Mouse (Mus musculus) neural tube, embryonic 15.5 days (tissue): Measurements from ENCODE around the gene Lins1. TPM values are rescaled to one million over a fixed set of nuclear protein-coding genes. Genes with fewer than 3 reads are reported as not detected.

Experiments
- ATAC-seq: fragments of 200-750 bp; cut with Nextera tagmentation; 2 replicates; pipeline ENCODE4 v1.8.0; 2017; ENCODE audit warnings: mild to moderate bottlenecking, moderate TSS enrichment, moderate library complexity; ENCODE audit not compliant: low FRiP score
- H3K27ac ChIP-seq: fragments of 300-500 bp; sonication (generic); replicated peaks from 2 replicates; pipeline ENCODE4 v1.5.1; 2015; ENCODE audit warnings: mild to moderate bottlenecking, inconsistent platforms
- H3K27me3 ChIP-seq: fragments of 300-500 bp; sonication (generic); replicated peaks from 2 replicates; pipeline ENCODE4 v1.6.1; 2015; ENCODE audit warnings: inconsistent platforms
- H3K36me3 ChIP-seq: fragments of 300-500 bp; sonication (generic); 2 replicates; pipeline ENCODE4 v1.6.1; 2015; ENCODE audit warnings: inconsistent platforms
- H3K4me1 ChIP-seq: fragments of 300-500 bp; sonication (generic); 2 replicates; pipeline ENCODE4 v1.6.1; 2015; ENCODE audit warnings: inconsistent platforms
- H3K4me2 ChIP-seq: fragments of 300-500 bp; sonication (generic); 2 replicates; pipeline ENCODE4 v1.6.1; 2015; ENCODE audit warnings: inconsistent platforms, mild to moderate bottlenecking, moderate library complexity
- H3K4me3 ChIP-seq: fragments of 300-500 bp; sonication (generic); replicated peaks from 2 replicates; pipeline ENCODE4 v1.5.1; 2015; ENCODE audit warnings: mild to moderate bottlenecking, inconsistent platforms
- H3K9ac ChIP-seq: fragments of 300-500 bp; sonication (generic); replicated peaks from 2 replicates; pipeline ENCODE4 v1.6.1; 2015; ENCODE audit warnings: mild to moderate bottlenecking, inconsistent platforms
- H3K9me3 ChIP-seq: fragments of 300-500 bp; sonication (generic); replicated peaks from 2 replicates; pipeline ENCODE4 v1.6.1; 2016; ENCODE audit warnings: inconsistent platforms
- WGBS: fragments of 180-500 bp; shearing (Covaris S2); methylation state at CpG from one replicate; pipeline ENCODE4 v1.1.7; 2015; ENCODE audit warnings: mixed read lengths; 5-methylcytosine and 5-hydroxymethylcytosine counted together
- polyA plus RNA-seq: library from polyadenylated mRNA; unstranded; fragments of >200 nt; fragmentation: Nextera tagmentation; extraction: Ambion mirVana; gene quantifications from 2 replicates; pipeline ENCODE4 v1.2.1, GENCODE M21; 2015

Gene Lins1
- polyA plus RNA-seq, 1 experiment from 2014 or later = 14.7 TPM

DNA sequence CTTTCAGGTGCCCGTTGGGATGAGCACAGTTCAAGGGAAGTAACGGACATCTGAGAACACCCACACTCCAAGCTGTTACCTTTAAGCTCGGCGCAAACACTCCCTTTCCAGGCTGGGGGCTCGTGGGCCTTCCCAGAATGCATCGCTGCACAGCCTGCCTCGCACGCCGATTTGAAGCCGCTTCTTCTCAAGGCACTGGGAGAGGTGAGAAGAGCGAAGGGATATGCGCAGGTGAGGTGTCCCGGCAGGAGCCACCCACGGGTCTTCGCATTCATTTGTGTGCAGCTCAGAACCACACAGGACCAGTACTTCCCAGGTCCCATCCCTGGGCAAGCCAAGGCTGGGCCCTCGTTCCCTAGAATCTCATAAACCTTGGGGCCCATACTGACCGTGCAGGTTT lies 43.7 kb downstream of the Lins1 start:
- WGBS = 97% methylated on average over 17 of the region's 17 CpGs
- Histone ChIP-seq H3K4me1 (no peaks in the 10 kb centered on the region), H3K36me3 (no peaks in the 10 kb centered on the region), H3K27me3 (no peaks in the 10 kb centered on the region), H3K4me2 (no peak overlapping the region), H3K4me3 (no peak overlapping the region), H3K9ac (no peak overlapping the region), H3K9me3 (no peaks in the 10 kb centered on the region), H3K27ac (no peak overlapping the region)
- no peak for ATAC-seq

DNA sequence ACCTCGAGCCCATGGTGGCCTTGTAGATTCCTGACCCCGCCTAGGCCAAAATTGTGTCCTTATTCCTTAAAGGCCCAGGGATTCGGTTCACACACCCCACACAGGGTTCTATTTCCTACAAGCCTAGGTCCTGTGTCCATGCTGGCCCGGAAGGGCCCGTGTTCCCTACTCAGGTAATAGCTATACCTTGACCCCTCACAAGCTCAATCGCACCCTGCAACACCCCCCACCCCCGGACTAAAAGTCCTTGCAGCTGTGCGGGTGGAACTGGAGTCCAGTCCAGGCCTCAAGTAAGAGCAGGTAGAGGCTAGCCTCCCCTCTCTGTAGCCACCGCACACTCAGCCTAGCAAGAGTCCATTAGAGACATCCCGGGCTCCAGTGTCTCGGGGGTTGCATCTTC lies 44.2 kb downstream of the Lins1 start:
- Histone ChIP-seq H3K9ac (no peak overlapping the region), H3K36me3 (no peaks in the 10 kb centered on the region), H3K27ac (no peak overlapping the region), H3K4me3 (no peak overlapping the region), H3K27me3 (no peaks in the 10 kb centered on the region), H3K4me2 (no peak overlapping the region), H3K9me3 (no peaks in the 10 kb centered on the region), H3K4me1 (no peaks in the 10 kb centered on the region)
- ATAC-seq = no peak
- WGBS = 96% methylated on average over 11 of the region's 11 CpGs

DNA sequence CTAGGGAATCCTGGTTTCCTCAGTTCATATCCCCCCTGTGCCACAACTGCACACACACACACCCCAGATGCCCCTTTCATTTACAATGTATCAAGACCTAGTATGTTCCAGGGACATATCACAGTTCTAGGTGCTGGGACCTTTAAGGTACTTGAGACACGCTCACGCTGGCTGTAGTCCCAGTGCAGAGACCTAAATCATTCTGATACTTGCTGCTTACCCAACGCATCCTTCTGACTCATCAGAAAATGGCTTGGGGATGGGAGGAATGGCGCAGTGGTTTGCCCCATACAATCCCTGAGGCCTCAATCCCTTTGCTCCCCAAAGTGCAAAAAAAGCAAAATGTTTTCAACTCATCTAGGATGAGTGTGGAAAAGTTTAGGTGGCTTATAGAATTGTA lies 44.8 kb downstream of the Lins1 start:
- WGBS = 96% methylated on average over 4 of the region's 4 CpGs
- Histone ChIP-seq H3K4me1 (no peaks in the 10 kb centered on the region), H3K9me3 (no peaks in the 10 kb centered on the region), H3K36me3 (no peaks in the 10 kb centered on the region), H3K27ac (no peak overlapping the region), H3K27me3 (no peaks in the 10 kb centered on the region), H3K4me3 (no peak overlapping the region), H3K4me2 (no peak overlapping the region), H3K9ac (no peak overlapping the region)
- ATAC-seq = no peak

DNA sequence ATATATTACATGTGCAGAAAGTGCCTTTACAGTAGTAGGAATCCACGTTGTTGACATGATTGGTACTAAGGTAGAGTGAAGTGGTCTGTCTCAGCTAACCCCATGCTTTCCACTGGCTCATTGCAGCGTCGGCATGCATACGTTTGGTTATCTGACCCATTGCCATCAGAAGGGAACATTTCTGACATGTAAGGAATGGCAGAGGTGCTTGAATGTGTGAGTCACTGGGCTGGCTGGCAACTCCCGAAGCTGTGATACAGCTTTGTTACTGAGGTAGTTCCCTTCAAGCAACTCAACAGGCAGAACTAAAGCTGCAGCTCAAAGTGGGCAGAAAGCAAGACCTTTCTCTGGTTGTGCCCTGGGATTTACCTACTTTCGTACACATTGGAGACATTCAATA lies 45.3 kb downstream of the Lins1 start:
- no peak for ATAC-seq
- H3K9ac ChIP-seq = no peak overlapping the region
- no peak overlapping the region for H3K27ac ChIP-seq
- peaks cover under 1% of the 10 kb centered on the region; the same call in 1 of the 2 replicates for H3K4me1 ChIP-seq
- no peak overlapping the region for H3K4me3 ChIP-seq
- H3K27me3 ChIP-seq = no peaks in the 10 kb centered on the region
- H3K36me3 ChIP-seq = no peaks in the 10 kb centered on the region
- H3K9me3 ChIP-seq = no peaks in the 10 kb centered on the region
- H3K4me2 ChIP-seq = no peak overlapping the region
- 95% methylated on average over 6 of the region's 6 CpGs for WGBS

DNA sequence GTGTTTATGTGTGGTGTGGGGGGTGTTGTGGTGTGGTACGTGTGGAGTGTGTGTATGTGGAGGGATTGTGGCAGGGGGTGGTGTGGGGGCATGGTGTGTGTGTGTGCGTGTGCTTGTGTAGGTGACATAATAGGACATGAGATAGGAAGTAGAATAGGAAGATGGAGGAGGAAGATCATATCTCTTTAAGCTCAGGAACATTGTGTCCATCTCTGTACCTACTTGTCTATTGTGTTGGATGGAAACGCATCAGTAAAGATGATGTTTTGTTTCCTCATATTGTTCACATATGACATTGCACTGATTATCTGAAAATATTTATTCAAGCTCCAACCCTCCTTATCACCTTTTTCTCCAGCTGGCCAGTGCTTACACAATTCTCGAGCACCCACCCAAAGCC lies 47.7 kb downstream of the Lins1 start:
- no peaks in the 10 kb centered on the region for H3K36me3 ChIP-seq
- H3K9ac ChIP-seq = no peak overlapping the region
- H3K4me1 ChIP-seq = peaks cover 7% of the 10 kb centered on the region
- WGBS = 97% methylated on average over 4 of the region's 4 CpGs
- H3K27me3 ChIP-seq = no peaks in the 10 kb centered on the region
- ATAC-seq = no peak
- H3K27ac ChIP-seq = no peak overlapping the region
- H3K4me2 ChIP-seq = no peak overlapping the region
- no peak overlapping the region for H3K4me3 ChIP-seq
- H3K9me3 ChIP-seq = no peaks in the 10 kb centered on the region

DNA sequence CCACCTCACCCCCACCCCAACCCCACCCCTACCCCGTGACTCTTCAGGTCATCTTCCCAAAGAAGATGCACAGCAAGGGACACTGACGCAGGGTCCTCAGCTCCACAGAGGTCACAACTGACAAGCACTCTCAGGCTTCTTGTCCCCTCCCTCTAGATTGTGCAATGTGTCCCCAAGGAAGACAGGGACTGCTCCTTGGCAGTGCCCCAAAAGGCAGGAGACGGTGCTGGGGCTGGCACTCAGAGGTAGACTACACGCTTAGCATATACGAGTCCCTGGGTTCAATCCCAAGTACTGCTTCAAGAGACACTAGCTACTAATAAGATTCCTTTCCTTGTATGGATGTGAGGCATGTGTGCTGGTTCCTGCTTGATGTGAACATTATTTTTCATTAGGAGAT lies 51.3 kb downstream of the Lins1 start:
- H3K4me3 ChIP-seq = no peak overlapping the region
- no peak overlapping the region for H3K27ac ChIP-seq
- no peaks in the 10 kb centered on the region for H3K27me3 ChIP-seq
- ATAC-seq = no peak; the same call in 1 of the 2 replicates
- H3K9me3 ChIP-seq = no peaks in the 10 kb centered on the region
- H3K4me2 ChIP-seq = no peak overlapping the region
- peaks cover 7% of the 10 kb centered on the region for H3K4me1 ChIP-seq
- 60% methylated on average over 5 of the region's 5 CpGs for WGBS
- no peaks in the 10 kb centered on the region for H3K36me3 ChIP-seq
- H3K9ac ChIP-seq = no peak overlapping the region

DNA sequence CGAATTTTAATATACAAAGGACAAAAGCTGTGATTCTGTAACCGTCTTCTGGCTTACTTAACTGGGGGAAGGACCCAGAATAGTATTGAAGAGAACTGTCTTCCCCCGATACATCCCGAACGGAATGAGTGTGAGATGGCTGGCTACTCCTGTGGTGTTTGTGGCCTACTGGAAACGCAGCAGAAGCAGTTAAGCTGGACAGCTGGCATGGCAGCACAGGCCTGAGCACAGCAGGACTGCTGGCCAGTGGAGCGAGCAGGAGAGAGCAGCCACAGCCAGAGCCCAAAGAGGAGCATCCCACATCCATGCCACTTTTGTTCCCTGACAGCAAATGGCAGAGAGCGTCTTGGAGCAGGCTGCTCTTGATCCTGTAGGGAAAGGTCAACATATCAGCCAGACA lies 51.7 kb downstream of the Lins1 start:
- Histone ChIP-seq H3K27ac (no peak overlapping the region), H3K9ac (no peak overlapping the region), H3K27me3 (no peaks in the 10 kb centered on the region), H3K9me3 (no peaks in the 10 kb centered on the region), H3K36me3 (no peaks in the 10 kb centered on the region), H3K4me1 (peaks cover 7% of the 10 kb centered on the region), H3K4me3 (no peak overlapping the region), H3K4me2 (no peak overlapping the region)
- WGBS = 68% methylated on average over 8 of the region's 8 CpGs
- ATAC-seq = no peak

DNA sequence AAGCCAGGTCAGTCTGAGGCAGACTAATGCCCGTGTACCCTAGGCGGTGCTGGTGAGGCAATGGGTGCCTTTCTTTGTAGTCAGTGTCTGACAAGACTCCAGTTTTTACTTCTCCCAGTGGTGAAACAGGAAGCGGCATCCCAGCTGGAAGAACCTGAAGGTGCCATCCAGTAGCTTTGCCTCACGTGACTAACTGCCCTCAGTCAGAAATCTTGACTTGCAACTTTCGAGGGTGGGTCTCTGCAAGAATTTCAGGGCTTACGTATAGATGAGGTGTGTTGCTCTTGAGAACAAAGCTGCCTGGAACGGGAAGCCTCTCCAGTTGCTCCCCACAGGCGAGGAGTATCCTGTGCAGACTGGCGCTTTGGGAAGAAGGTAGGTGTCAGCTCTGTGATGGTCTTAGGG lies 53.7 kb downstream of the Lins1 start, which contains the start of gene Cers3:
Gene Cers3 (plus strand): TSS at position 128 of the 405 bp plus-strand sequence.
- no peak within 1 kb of the TSS for H3K27ac ChIP-seq
- H3K36me3 ChIP-seq = no peaks in the 10 kb centered on the region
- no peaks in the 10 kb centered on the region for H3K27me3 ChIP-seq
- H3K4me1 ChIP-seq = peaks cover 7% of the 10 kb centered on the region
- H3K4me3 ChIP-seq = no peak within 1 kb of the TSS
- H3K9me3 ChIP-seq = no peaks in the 10 kb centered on the region
- no peak within 1 kb of the TSS for H3K4me2 ChIP-seq
- no peak within 1 kb of the TSS for H3K9ac ChIP-seq
- 81% methylated on average over 9 of the region's 9 CpGs for WGBS
- no peak for ATAC-seq

DNA sequence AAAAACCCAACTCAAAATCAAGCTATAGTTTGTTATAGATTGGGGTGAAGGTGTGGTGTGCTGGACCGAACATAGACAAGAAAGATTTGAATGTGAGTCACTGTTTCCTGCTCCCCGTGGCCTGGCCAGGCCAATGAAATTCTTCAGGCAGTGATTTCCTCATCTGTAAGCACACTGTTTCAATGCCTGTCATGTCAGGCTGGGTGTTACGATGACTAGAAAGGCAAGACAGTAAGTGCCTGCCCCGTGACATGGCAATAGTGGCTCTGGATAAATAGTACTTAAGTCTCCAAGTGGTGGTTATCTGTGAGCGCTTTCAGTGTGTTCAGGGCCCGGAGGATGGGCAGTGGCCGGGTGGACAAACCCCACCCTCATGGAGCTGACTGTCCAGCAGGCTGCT lies 57.3 kb downstream of the Lins1 start:
- H3K9me3 ChIP-seq = no peaks in the 10 kb centered on the region
- H3K27ac ChIP-seq = no peak overlapping the region
- no peaks in the 10 kb centered on the region for H3K27me3 ChIP-seq
- no peak overlapping the region for H3K4me2 ChIP-seq
- no peaks in the 10 kb centered on the region for H3K4me1 ChIP-seq
- H3K36me3 ChIP-seq = no peaks in the 10 kb centered on the region
- H3K4me3 ChIP-seq = no peak overlapping the region
- 87% methylated on average over 7 of the region's 7 CpGs for WGBS
- no peak overlapping the region for H3K9ac ChIP-seq
- no peak for ATAC-seq

DNA sequence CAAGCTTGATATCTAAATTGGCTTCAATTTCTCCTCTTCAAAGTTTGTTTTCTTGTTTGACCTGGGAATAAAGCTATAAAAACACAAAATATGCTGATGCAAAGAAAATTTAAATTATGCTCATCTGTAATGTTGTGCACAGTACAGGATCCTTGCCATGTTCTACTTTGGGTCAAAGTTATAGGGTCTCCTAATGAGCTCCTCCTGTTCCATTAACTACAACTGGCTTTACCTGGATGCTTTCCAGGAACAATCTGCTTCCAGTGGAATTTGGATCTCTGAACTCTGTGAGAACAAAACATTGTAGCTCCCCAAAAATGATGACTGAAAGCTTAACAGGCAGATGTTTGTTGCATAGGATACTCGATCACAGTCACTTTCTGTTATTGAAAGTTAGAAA lies 60.3 kb downstream of the Lins1 start:
- no peak overlapping the region for H3K9ac ChIP-seq
- H3K36me3 ChIP-seq = no peaks in the 10 kb centered on the region
- no peak overlapping the region for H3K27ac ChIP-seq
- 96% methylated on average over 1 of the region's 1 CpGs for WGBS
- no peak overlapping the region for H3K4me2 ChIP-seq
- no peaks in the 10 kb centered on the region for H3K27me3 ChIP-seq
- H3K4me1 ChIP-seq = no peaks in the 10 kb centered on the region
- ATAC-seq = no peak
- no peaks in the 10 kb centered on the region for H3K9me3 ChIP-seq
- no peak overlapping the region for H3K4me3 ChIP-seq

DNA sequence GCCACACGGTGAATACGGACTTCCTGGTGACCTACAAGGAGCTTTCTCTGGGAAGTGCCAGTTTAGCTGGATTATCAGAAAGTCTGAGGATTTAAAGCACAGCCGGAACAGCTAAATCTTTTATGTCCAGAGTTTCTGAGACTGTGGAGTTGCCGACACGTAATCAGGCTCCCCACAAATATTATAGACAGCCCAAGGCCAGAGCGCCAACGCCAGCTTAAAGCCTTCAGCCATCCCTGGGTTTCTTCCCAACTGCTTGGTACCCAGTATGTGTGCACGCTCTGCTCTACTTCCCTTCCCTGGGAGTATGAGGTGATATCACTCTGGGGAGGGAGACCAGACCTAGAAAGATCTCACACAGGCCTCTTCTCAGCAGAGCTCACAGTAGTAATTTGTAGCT lies 64.1 kb downstream of the Lins1 start:
- Histone ChIP-seq H3K4me3 (no peak overlapping the region), H3K27ac (no peak overlapping the region), H3K4me2 (no peak overlapping the region), H3K4me1 (no peaks in the 10 kb centered on the region), H3K36me3 (no peaks in the 10 kb centered on the region), H3K27me3 (no peaks in the 10 kb centered on the region), H3K9me3 (no peaks in the 10 kb centered on the region), H3K9ac (no peak overlapping the region)
- ATAC-seq = no peak
- 83% methylated on average over 8 of the region's 8 CpGs for WGBS

DNA sequence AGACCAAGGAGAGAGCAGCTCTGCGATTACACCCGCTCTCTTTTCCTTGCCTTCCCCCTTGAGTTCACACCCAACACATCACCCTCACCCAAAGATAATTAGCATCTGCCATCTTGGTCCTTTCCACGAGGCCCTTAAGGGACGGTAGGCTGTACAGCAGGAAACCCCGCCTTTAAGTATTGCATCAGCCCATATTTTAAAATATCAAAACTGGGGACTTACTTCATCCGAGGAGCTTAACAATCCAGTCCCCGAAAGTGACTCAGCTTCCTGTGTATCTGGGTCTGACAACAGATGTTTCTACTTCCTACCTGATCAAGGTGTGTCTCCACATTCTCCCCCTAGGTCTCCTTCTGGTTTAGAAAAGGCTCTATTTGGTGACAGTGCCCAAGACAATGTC lies 65.9 kb downstream of the Lins1 start:
- WGBS = 88% methylated on average over 7 of the region's 7 CpGs
- H3K4me3 ChIP-seq = no peak overlapping the region
- no peak for ATAC-seq

More for the DNA sequence above, 65.9 kb downstream of the Lins1 start:
- Histone ChIP-seq H3K4me2 (no peak overlapping the region), H3K4me1 (no peaks in the 10 kb centered on the region), H3K9ac (no peak overlapping the region), H3K36me3 (no peaks in the 10 kb centered on the region), H3K27me3 (no peaks in the 10 kb centered on the region), H3K9me3 (no peaks in the 10 kb centered on the region), H3K27ac (no peak overlapping the region)
